Mouse (Mus musculus) bone marrow macrophage, adult 2 months (primary cell): ENCODE data around the gene Amigo2.

ENCODE experiments used
- CTCF ChIP-seq: IDR thresholded peaks from 2 replicates; pipeline ENCODE4 v1.5.1; 2012; ENCODE audit warnings: low read depth, mild to moderate bottlenecking, low read length, moderate library complexity
- POLR2A ChIP-seq: IDR thresholded peaks from 2 replicates; pipeline ENCODE4 v1.6.1; 2012; ENCODE audit warnings: mild to moderate bottlenecking, low read depth, low read length, borderline replicate concordance

DNA sequence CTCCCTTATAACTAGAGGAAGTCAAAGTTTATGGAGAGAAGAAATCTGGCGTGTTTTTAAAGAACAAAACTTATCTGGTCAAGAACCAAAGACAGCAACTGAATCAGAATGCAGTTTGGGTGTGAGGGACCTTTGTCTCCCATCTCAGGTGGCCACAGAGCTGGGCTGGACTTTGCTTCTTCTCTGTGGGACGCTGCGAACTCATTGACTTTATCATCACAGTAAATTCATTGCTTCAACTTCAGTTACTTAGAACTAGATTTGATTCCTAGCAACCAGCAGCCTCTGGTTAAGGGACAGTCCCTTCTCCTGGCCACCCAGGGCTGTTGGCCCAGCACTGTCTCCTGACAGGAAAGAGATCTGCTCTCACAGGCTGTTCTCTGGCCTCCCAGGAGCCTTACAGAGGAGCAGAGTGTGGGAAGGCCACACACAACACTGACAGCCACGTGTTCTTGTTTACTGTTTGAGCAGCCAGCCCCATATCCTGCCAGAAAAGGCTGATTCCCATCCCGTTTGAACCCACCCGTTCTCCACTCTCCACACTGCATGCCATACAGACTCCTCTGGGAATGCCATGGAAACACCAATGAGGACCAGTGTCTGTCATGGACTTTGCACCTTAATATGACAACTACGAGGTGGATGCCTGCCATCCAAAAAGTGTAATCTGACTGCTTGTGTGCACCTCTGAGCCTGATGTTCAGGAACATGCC lies 25.1 kb upstream of the Amigo2 start:
- no peak for TF ChIP-seq CTCF
- no peak for TF ChIP-seq POLR2A
